Mouse (Mus musculus): Measurements from ENCODE around the gene Asf1b.

Gene Asf1b

DNA sequence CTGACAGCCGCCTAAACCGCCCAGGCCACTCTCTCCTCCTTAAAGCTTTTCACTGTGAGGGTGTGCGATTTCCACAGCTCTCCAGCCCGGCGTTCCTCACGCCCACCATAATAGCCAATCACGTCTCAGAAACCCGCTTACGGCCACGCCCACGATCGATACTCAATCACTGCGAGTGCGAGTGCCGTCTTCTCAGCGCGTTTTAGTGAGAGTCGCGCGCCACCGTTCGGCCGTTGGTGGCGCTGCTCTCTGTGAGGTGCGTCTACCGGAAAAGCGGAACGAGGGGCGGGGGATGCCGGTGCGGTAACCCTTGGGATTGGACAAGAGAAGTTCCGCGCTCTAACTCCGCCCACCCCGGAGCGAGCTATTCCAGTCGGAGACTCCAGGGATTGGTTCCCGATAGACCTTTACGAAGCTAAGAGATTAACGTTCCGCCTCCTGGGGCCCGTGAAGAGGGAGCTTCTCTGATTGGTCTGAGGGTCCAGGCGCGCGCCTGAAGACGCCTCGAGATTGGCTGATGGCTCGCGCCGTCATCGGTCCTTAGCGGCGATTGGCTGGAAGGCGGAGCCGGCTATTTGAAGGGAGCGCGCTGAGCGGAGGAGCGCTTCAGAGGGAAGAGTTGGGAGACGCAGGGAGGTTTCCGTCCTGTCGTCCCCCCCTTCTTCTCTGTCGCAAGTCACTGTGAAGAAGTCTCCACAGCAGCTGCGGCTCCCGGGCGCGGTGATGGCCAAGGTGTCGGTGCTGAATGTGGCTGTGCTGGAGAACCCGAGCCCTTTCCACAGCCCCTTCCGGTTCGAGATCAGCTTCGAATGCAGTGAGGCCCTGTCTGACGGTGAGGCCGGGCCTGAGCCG lies at the start of gene Asf1b, which contains the start of gene Gm10644:
Gene Asf1b (plus strand): TSS at position 402 of the 852 bp plus-strand sequence.
Gene Gm10644 (minus strand): TSS at position 100 of the 852 bp plus-strand sequence.
- peak; percentile 97 for DNase-seq (ENCODE audit: low spot score in 2 of 2)

DNA sequence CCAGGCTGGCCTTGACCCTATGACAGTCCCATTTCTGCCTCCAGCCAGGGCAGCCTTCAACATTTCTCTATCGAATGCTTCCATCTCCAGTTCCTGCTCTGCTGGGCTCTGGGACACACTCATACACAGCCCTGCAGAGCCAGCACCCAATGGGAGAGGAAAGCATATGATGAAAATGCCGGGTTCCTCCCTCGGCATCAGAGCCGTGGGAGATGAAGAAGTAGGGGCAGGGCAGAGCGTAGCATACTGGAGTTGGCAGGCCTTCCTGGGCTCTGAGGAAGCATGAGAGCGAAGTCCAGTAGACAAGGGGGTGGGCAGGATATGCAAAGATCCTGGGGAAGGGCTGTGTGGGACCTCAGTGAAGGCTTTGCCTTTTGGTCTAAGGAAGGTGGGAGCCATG lies 46.7 kb upstream of the Asf1b start:
- DNase-seq (ENCODE audit: low spot score in 2 of 2), result no peak

- no peak for DNase-seq (ENCODE audit: low spot score in 2 of 2)
These were observed 46.0 kb upstream of the Asf1b start for GRCm38 (mm10) chr8:83909311-83909710.

- DNase-seq (ENCODE audit: low spot score in 2 of 2), result no peak
These were observed 43.2 kb upstream of the Asf1b start for GRCm38 (mm10) chr8:83911809-83912731.

DNA sequence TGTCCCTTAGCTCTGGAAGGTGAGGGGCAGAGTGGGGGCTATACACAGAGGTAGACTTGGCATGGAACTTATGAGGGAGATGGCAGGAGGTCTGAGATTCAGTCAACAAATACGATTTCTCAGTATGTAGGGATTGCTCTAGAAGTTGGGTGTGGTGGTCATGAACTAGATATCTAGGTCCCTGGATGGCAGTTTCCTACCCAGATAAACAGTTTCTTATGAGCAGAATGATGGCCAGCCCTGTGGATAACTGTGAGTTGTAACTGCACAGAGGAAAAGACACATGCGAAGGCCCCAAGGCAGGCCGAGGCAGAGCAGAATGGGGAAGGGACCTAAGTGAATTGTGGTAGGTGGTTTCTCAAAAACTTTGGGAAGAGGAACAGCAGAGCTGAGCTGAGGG lies 41.1 kb upstream of the Asf1b start:
- DNase-seq (ENCODE audit: low spot score in 2 of 2), result no peak

DNA sequence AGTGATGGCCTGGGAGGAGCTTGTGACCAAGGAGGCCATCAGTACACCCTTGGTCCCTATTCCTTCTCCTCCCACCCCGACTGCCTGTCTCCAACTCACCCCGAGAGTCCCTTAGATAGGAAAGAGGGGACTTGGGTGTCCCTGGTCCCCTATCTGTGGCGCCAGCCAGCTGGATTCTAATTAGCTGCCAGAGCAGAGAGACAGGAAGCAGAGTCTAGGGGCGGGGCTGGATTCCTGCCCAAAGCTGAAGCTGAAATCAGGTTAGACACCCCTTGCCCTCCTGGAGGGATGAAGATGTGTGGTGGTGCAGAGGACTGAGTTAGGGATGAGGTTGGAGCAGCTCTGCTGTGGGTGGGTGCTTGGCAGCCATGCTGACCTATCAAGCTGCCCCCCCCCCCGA lies 40.4 kb upstream of the Asf1b start:
- DNase-seq (ENCODE audit: low spot score in 2 of 2), result no peak

DNA sequence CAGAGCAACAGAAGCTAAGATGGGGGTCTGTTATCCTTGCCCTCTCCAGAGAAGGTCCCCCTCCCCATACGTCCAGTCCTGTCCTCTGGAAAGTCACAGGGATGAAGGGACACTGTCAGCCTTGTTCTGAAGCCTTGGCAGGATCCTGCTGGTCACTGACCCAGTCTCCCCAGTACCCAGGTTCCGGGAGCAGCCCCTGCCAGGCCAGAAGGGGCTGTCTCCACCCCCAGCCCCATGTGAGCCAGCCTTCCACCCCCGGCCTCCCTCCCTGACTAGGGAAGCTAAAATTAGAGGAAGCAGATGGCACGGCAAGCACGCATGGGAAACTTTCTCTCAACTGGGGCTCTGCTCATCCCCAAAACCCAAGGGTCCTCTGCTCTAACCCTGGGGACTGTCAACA lies 39.3 kb upstream of the Asf1b start:
- DNase-seq (ENCODE audit: low spot score in 2 of 2), result no peak

DNA sequence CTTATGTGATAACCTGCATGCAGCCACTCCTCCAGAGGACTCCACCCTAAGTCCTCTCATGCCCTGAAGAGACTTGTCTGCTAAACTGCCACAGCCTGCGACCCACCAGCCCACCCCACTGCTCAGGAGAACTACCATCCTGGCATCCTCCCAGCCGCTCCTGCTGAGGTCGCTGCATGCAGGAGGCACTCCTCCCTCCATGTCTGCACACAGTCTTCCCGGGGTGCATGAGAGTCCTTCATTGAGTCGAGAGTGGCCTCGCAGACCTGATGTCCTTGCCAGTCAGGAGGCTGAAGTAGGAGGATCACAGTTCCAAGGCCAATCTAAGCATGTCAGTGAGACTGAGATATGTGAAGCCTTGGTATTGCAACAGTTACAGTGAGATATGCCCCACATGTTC lies 37.7 kb upstream of the Asf1b start:
- DNase-seq (ENCODE audit: low spot score in 2 of 2), result no peak

DNA sequence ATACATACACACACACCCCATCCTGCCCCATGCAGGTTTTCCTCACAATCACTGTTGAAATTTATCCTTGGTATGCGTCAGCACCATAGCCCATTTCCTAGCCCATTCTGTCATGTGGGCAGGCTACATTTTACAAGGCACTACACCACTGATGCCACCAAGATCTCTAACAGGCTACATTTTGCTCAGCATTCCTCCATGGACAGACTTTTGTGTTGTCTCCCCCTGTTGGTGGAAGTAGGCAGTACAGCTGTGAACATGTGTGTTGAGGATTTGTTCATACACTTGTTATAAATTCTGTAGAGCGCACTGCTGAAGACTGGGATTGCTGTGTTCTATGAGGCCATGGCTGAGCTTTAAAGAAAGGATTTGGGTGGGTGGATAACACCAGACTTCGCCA lies 33.7 kb upstream of the Asf1b start:
- peak; percentile 64 to 88 for DNase-seq (ENCODE audit: low spot score in 2 of 2)

GRCm38 (mm10) chr8:83922727-83923126 lies 32.6 kb upstream of the Asf1b start:
- no peak for DNase-seq (ENCODE audit: low spot score in 2 of 2)

GRCm38 (mm10) chr8:83924585-83924984 lies 30.7 kb upstream of the Asf1b start:
- no peak for DNase-seq (ENCODE audit: low spot score in 2 of 2)

GRCm38 (mm10) chr8:83926266-83926665 lies 29.0 kb upstream of the Asf1b start:
- DNase-seq (ENCODE audit: low spot score in 2 of 2), result no peak

DNA sequence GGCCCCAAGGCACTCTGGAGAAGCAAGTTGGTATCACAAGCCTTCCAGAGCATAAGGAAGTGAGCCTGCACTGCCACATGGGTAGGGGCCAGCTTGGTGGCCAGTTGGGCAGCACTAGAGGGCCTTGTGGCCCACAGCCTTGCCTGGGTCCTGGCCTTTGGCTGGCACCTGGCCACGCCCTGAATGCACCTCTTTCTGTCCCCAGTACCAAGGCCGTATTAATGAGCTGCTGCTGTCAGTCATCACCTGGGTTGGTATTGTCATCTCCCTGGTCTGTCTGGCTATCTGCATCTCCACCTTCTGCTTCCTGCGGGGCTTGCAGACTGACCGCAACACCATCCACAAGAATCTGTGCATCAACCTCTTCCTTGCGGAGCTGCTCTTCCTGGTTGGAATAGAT lies 21.1 kb upstream of the Asf1b start:
- peak in 1 of 2 experiments; percentile 54 for DNase-seq (ENCODE audit: low spot score in 2 of 2)

DNA sequence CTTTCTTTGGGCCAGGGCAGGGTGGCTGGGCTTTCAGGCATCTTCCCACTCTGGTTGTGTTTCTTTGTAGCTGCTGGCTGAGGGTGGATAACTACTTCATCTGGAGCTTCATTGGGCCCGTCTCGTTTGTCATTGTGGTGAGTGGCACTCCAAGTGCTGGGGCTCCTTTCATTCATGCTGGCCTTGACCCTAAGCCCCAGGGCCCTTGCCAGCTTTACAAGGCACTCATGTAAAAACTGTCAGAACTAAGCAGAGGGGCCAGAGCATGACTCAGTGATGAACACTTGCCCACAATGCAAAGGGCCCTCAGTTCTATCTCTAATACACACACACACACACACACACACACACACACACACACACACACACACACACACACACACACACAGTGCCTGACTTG lies 20.3 kb upstream of the Asf1b start:
- no peak for DNase-seq (ENCODE audit: low spot score in 2 of 2)

DNA sequence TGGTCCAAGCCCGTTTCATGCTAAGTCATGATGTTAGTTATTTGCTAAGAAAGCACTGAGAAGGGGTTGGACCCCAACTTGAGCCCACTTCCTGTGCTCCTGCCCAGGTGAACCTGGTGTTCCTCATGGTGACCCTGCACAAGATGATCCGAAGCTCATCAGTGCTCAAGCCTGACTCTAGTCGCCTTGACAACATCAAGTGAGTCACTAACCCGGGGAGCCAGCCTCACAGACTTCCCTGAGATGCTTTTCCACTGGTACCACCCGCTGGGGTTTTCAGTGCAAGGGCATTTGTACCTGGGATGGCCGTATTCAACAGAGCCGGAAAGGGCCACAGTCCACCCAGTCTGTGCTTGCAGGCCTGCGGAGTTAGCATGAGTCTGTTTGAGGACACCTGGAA lies 19.9 kb upstream of the Asf1b start:
- DNase-seq (ENCODE audit: low spot score in 2 of 2), result peak in 1 of 2 experiments; percentile 54

DNA sequence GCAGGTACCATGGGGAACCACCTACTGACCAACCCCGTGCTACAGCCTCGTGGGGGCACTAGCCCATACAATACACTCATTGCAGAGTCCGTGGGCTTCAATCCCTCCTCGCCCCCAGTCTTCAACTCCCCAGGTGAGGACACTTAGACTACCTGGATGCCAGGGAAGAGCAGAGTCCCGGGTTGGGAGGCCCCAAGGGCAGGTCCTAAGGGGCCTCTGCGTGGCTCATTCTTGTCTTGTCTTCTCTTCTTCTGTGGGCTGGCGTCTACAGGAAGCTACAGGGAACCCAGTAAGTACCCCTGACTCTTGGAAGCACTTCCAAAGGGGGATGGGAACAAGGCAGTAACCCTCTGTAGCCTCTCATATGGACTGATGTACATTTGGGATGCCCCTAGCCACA lies 17.7 kb upstream of the Asf1b start:
- DNase-seq (ENCODE audit: low spot score in 2 of 2), result peak in 1 of 2 experiments; percentile 49

DNA sequence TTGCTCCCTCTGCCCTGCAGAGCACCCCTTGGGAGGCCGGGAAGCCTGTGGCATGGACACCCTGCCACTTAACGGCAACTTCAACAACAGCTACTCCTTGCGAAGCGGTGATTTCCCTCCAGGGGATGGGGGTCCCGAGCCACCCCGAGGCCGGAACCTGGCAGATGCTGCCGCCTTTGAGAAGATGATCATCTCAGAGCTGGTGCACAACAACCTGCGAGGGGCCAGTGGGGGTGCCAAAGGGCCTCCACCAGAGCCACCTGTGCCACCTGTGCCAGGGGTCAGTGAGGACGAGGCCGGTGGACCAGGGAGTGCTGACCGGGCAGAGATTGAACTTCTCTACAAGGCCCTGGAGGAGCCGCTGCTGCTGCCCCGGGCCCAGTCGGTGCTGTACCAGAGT lies 17.0 kb upstream of the Asf1b start:
- DNase-seq (ENCODE audit: low spot score in 2 of 2), result peak in 1 of 2 experiments; percentile 65

DNA sequence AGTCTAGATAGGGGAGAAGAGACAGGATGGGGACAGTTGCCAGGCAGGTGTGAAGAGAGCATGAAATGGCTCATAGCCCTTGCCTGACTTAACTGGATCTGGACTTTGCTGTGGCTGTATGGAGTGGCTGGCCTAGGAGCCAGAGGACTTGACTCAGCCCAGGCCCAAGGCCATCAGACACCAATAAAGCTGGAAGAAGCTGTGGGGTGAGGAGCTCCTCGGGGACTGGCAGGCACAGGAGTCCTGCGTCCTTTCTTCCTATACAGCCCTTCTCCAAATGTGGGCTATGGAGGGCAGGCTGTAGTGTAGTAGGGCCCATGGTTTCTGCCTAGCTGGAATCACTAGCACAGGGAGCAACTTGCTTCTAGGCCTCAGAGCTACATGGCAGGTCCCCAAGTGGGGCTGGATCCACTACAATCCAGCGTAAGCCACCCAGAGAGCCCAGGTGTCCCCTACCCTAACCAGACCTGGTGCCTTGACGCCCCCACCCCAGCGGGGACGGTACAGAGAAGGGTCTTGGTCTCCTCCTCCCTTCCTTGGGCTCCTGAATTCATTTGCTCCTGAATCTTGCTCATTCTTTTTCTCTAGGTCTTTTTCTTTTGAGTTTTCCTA lies 14.1 kb upstream of the Asf1b start:
- DNase-seq (ENCODE audit: low spot score in 2 of 2), result peak in 1 of 2 experiments; percentile 51

DNA sequence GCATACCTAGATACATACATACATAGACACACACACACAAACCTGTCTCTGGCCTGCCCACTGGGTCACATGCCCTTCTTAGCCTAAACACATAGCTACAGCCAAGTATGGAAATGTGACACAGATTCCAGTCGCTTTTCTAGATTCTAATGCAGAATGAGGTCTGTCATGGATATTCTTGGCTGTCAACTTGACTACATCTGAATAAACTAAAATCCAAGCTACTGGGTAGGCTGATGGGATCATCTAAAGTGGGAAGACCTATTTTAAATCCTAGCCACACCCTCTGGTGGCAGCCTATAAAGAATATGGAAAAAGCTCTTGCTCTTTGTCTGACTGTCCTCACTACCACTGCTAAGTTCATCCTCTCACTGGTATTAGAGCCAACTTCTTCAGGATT lies 12.9 kb upstream of the Asf1b start:
- no peak for DNase-seq (ENCODE audit: low spot score in 2 of 2)

DNA sequence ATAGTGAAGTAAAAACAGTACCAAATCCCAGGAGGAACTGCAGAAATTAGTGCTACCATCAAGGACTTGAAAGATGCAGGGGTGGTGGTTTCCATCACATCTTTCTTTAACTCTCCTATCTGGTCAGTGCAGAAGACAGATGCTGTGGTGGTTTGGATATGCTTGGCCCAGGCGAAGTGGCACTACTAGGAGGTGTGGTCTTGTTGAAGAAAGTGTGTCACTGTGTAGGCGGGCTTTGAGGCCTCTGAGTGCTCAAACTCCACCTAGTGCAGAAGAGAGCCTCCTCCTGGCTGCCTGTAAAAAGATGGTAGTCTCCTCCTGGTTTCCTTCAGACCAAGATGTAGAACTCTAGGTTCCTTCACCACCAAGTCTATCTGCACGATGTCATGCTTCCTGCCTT lies 9.8 kb upstream of the Asf1b start:
- DNase-seq (ENCODE audit: low spot score in 2 of 2), result no peak

DNA sequence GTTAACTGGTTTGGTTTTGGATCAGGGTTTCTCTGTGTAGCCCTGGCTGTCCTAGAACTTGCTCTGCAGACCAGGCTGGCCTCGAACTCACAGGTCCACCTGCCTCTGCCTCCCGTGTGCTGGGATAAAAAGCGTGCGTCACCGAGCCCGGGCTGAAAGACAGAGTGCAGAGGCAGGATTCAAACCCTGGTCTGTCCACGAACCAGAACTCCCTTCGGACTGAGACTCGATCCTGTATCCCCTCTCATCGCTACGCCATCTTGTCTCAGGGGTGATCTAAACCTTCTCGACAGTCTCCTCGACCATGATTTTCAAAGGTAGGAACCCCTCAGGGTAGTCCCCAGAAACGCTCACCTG lies 580 bp upstream of the Asf1b start:
- no peak for DNase-seq (ENCODE audit: low spot score in 2 of 2)

DNA sequence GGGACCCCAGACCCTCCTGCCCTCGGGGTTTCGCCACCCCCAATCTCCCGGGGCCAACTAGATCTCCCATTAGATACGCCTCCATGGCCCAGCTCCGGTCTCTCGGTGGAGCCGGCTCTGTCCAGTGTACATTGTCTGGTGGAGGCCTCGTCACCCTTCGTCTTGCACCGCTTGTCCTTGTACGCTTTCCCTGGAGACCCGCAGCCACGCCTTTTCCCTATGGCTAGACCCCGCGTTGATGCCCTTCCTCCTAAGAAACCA lies 581 bp downstream of the Asf1b start:
- DNase-seq (ENCODE audit: low spot score in 2 of 2), result no peak

DNA sequence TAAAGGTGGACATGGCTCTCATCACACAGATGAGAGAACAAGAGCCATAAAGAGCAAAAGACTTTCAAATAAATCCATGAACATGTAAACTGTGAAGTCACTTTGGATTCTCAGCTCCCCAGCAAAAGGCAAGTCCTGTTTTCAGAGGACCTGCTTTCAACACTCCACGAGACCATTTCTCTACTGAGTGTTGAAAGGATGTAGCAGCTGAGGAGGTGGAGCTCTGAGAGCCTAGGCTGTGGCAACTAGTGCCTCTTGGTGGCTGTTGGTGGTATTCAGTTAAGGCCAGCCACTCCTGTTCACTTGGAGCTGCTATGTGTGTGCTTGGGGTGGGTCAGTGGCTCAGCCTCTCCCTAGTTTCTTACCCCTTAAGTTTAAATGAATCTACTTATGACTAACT lies 1.5 kb downstream of the Asf1b start:
- DNase-seq (ENCODE audit: low spot score in 2 of 2), result peak in 1 of 2 experiments; percentile 53

Data from spleen, postnatal 4 days (tissue).